Mouse (Mus musculus): Measurements from ENCODE around the gene Dcst2.

Gene Dcst2

GRCm38 (mm10) chr3:89361675-89362074 lies at the start of gene Dcst2:
TSS of gene Dcst2 (plus strand) at chr3:89361975.
- DNase-seq (ENCODE audit: extremely low read depth, low read depth, low spot score): no peak

- DNase-seq (ENCODE audit: extremely low read depth, low read depth, low spot score): no peak
These were observed 47.4 kb upstream of the Dcst2 start for GRCm38 (mm10) chr3:89314340-89314739.

GRCm38 (mm10) chr3:89314791-89315190 lies 47.0 kb upstream of the Dcst2 start:
- DNase-seq (ENCODE audit: extremely low read depth, low read depth, low spot score): no peak

GRCm38 (mm10) chr3:89315195-89315929 lies 46.4 kb upstream of the Dcst2 start:
- no peak for DNase-seq (ENCODE audit: extremely low read depth, low read depth, low spot score)

GRCm38 (mm10) chr3:89315930-89316831 lies 45.6 kb upstream of the Dcst2 start:
- DNase-seq (ENCODE audit: extremely low read depth, low read depth, low spot score): no peak

GRCm38 (mm10) chr3:89316833-89317232 lies 44.9 kb upstream of the Dcst2 start:
- DNase-seq (ENCODE audit: extremely low read depth, low read depth, low spot score): no peak

- no peak for DNase-seq (ENCODE audit: extremely low read depth, low read depth, low spot score)
These were observed 44.5 kb upstream of the Dcst2 start for GRCm38 (mm10) chr3:89317246-89317645.

GRCm38 (mm10) chr3:89318316-89318715 lies 43.5 kb upstream of the Dcst2 start:
- DNase-seq (ENCODE audit: extremely low read depth, low read depth, low spot score): no peak

- DNase-seq (ENCODE audit: extremely low read depth, low read depth, low spot score): no peak
These were observed 42.7 kb upstream of the Dcst2 start for GRCm38 (mm10) chr3:89318971-89319590.

GRCm38 (mm10) chr3:89319591-89320350 lies 42.0 kb upstream of the Dcst2 start:
- DNase-seq (ENCODE audit: extremely low read depth, low read depth, low spot score): no peak

- DNase-seq (ENCODE audit: extremely low read depth, low read depth, low spot score): no peak
These were observed 41.1 kb upstream of the Dcst2 start for GRCm38 (mm10) chr3:89320581-89321182.

GRCm38 (mm10) chr3:89321183-89322130 lies 40.3 kb upstream of the Dcst2 start:
- DNase-seq (ENCODE audit: extremely low read depth, low read depth, low spot score): no peak

- DNase-seq (ENCODE audit: extremely low read depth, low read depth, low spot score): no peak
These were observed 39.7 kb upstream of the Dcst2 start for GRCm38 (mm10) chr3:89322131-89322500.

GRCm38 (mm10) chr3:89322514-89323165 lies 39.1 kb upstream of the Dcst2 start, which contains the start of gene Efna3:
TSS of gene Efna3 (minus strand) at chr3:89322965.
- no peak for DNase-seq (ENCODE audit: extremely low read depth, low read depth, low spot score)

GRCm38 (mm10) chr3:89325882-89326281 lies 35.9 kb upstream of the Dcst2 start:
- no peak for DNase-seq (ENCODE audit: extremely low read depth, low read depth, low spot score)

GRCm38 (mm10) chr3:89327371-89327870 lies 34.4 kb upstream of the Dcst2 start:
- DNase-seq (ENCODE audit: extremely low read depth, low read depth, low spot score): no peak

- DNase-seq (ENCODE audit: extremely low read depth, low read depth, low spot score): no peak
These were observed 33.2 kb upstream of the Dcst2 start for GRCm38 (mm10) chr3:89328623-89329022.

GRCm38 (mm10) chr3:89330346-89330745 lies 31.4 kb upstream of the Dcst2 start:
- no peak for DNase-seq (ENCODE audit: extremely low read depth, low read depth, low spot score)

- no peak for DNase-seq (ENCODE audit: extremely low read depth, low read depth, low spot score)
These were observed 30.8 kb upstream of the Dcst2 start for GRCm38 (mm10) chr3:89330948-89331347.

All from fat pad, adult 2 months (tissue).